Comparison of ENCODE assay signal across 9 mouse cellular contexts in genomic region chr1:74806360-74807311, GRCm38 (mm10). TPM values are rescaled to one million over a fixed set of nuclear protein-coding genes. Genes with fewer than 3 reads are reported as not detected.
DNase-seq lines count a peak whose midpoint lies in the region; ATAC-seq lines count a peak whose summit lies in the region.
"Had no signal": no experiment of that assay in that cellular context is flagged by ENCODE, and none has a peak within 500 bp of the region (broad histone marks: within the 10 kb centered on the region; RNA-seq: fewer than 3 reads in every experiment).

No protein-coding gene starts in this region.

- no peaks in the 10 kb centered on the region for H3K9me3 ChIP-seq in neural tube, embryonic 14.5 days (ENCODE audit: control insufficient read depth, low read length)

- H3K36me3 ChIP-seq in neural tube, embryonic 14.5 days (ENCODE audit: control insufficient read depth, insufficient read depth, low read length): no peaks in the 10 kb centered on the region

- peak; percentile 32 for ATAC-seq in neural tube, embryonic 14.5 days (ENCODE audit: low read depth)

- H3K27me3 ChIP-seq in neural tube, embryonic 14.5 days (ENCODE audit: control insufficient read depth, insufficient read depth, low read length): peaks cover 19% of the 10 kb centered on the region; the same call in 1 of the 2 replicates

- peak overlapping the region; percentile 17 for H3K9ac ChIP-seq in neural tube, embryonic 14.5 days (replicated peaks; ENCODE audit: low read depth, low read length)

- intact Hi-C loops in left cerebral cortex, postnatal 25 days (cut with DNase I): no loop called here

- H3K4me3 ChIP-seq in neural tube, embryonic 14.5 days (ENCODE audit: low read depth, low read length): peak overlapping the region; percentile 31

- DNase-seq in cerebellum, adult 9-10 months: peak; percentile 5
- no peak for DNase-seq in cerebellum, adult 8-10 months
- peak; percentile 46 for DNase-seq in urinary bladder, postnatal 14 days (ENCODE audit: low spot score)
- DNase-seq in urinary bladder, postnatal 10 days (ENCODE audit: low spot score): no peak
- DNase-seq in frontal cortex, postnatal 10 days (ENCODE audit: low spot score in 2 of 2): peak; percentile 54 to 66
- DNase-seq in left cerebral cortex, postnatal 25 days (ENCODE audit: low spot score in 2 of 2): peak; percentile 77 to 81
- no peak for DNase-seq in yolk sac, embryonic 10.5 days (ENCODE audit: low spot score)

- under 1% methylated on average over 38 of the region's 38 CpGs for WGBS in neural tube, embryonic 14.5 days

- peaks cover 22% of the 10 kb centered on the region for H3K4me1 ChIP-seq in neural tube, embryonic 14.5 days (ENCODE audit: control insufficient read depth, insufficient read depth, low read length)

- H3K27ac ChIP-seq in neural tube, embryonic 14.5 days (ENCODE audit: low read depth, low read length): no peak overlapping the region

- H3K4me2 ChIP-seq in neural tube, embryonic 14.5 days (ENCODE audit: low read depth, low read length): peak overlapping the region; percentile 64

RNA-seq across cellular contexts. Expression of gene Wnt10a, which starts 15.3 kb away (rescaled TPM):
- total RNA-seq in left cerebral cortex, postnatal 25 days (2021): 1 to 10 TPM; 6.6 to 9.4 TPM
- polyA plus RNA-seq in neural tube, embryonic 14.5 days (2014; fragmentation: Nextera tagmentation; extraction: Ambion mirVana): not detected in 2 replicates
- total RNA-seq: heart, postnatal 10 days had no signal

RNA-seq across cellular contexts. Expression of gene Wnt6, which starts 34.9 kb away (rescaled TPM):
- total RNA-seq in left cerebral cortex, postnatal 25 days (2021): 1 to 10 TPM; 2.2 to 3.5 TPM
- polyA plus RNA-seq in neural tube, embryonic 14.5 days (2014; fragmentation: Nextera tagmentation; extraction: Ambion mirVana): 8.4 TPM in 1 of 2 replicates, not detected in the other

RNA-seq across cellular contexts. Expression of gene Cdk5r2, which starts 48.1 kb away (rescaled TPM):
- total RNA-seq in left cerebral cortex, postnatal 25 days (2021): 100 to 1,000 TPM; 441 to 447 TPM
- polyA plus RNA-seq in neural tube, embryonic 14.5 days (2014; fragmentation: Nextera tagmentation; extraction: Ambion mirVana): 14.4 and 19.6 TPM in 2 replicates

RNA-seq across cellular contexts. Expression of gene Prkag3, which starts 57.6 kb away (rescaled TPM):
- not detected for total RNA-seq in left cerebral cortex, postnatal 25 days (2021)
- polyA plus RNA-seq in neural tube, embryonic 14.5 days (2014; fragmentation: Nextera tagmentation; extraction: Ambion mirVana): 0.23 TPM in 1 of 2 replicates, not detected in the other

Comparison
In these comparisons a context has a peak if more than half of its experiments do, and no peak if none do; other contexts are left out.
1. DNase-seq: peak in cerebellum, adult 9-10 months (single experiment), urinary bladder, postnatal 14 days (single experiment), frontal cortex, postnatal 10 days (2 of 2) and left cerebral cortex, postnatal 25 days (2 of 2); none in cerebellum, adult 8-10 months (single experiment), urinary bladder, postnatal 10 days (single experiment) and yolk sac, embryonic 10.5 days (single experiment).